Mouse (Mus musculus) embryonic facial prominence, embryonic 10.5 days (tissue): Measurements from ENCODE around the gene C8b. TPM values are rescaled to one million over a fixed set of nuclear protein-coding genes. Genes with fewer than 3 reads are reported as not detected.

Experiments used
- polyA plus RNA-seq: library from polyadenylated mRNA; unstranded; fragments of >200 nt; fragmentation: Nextera tagmentation; extraction: Ambion mirVana; gene quantifications from 2 replicates; pipeline ENCODE4 v1.2.1, GENCODE M21; 2016

The C8b gene
- polyA plus RNA-seq, 1 experiment from 2014 or later, result 0.06 TPM

Other genes starting within 250 kb of the C8b start
- gene Gm17662, start 91.0 kb downstream of the C8b start, polyA plus RNA-seq, result not detected in 2 replicates
- not detected in 2 replicates for gene C8a, start 110.1 kb downstream of the C8b start, polyA plus RNA-seq
- gene Fyb2, start 147.1 kb downstream of the C8b start, polyA plus RNA-seq, result 0.14 and 0.21 TPM in 2 replicates